Mouse (Mus musculus) embryonic facial prominence, embryonic 12.5 days (tissue): ENCODE measurements around the gene Map3k7cl. TPM values are rescaled to one million over a fixed set of nuclear protein-coding genes. Genes with fewer than 3 reads are reported as not detected.

Experiments used
- ATAC-seq: fragments of 200-750 bp; cut with Nextera tagmentation; 2 replicates; pipeline ENCODE4 v1.8.0; 2017; ENCODE audit not compliant: insufficient number of reproducible peaks, insufficient read depth, low FRiP score, low TSS enrichment
- H3K27ac ChIP-seq: fragments of 300-500 bp; sonication (generic); 2 replicates; pipeline ENCODE4 v1.5.1; 2016; ENCODE audit warnings: mild to moderate bottlenecking
- H3K27me3 ChIP-seq: fragments of 300-500 bp; sonication (generic); 2 replicates; pipeline ENCODE4 v1.6.1; 2016; ENCODE audit warnings: mild to moderate bottlenecking, moderate library complexity
- H3K36me3 ChIP-seq: fragments of 300-500 bp; sonication (generic); 2 replicates; pipeline ENCODE4 v1.6.1; 2016; ENCODE audit warnings: mild to moderate bottlenecking
- H3K4me1 ChIP-seq: fragments of 300-500 bp; sonication (generic); 2 replicates; pipeline ENCODE4 v1.6.1; 2016
- H3K4me2 ChIP-seq: fragments of 300-500 bp; sonication (generic); replicated peaks from 2 replicates; pipeline ENCODE4 v1.6.1; 2016; ENCODE audit warnings: mild to moderate bottlenecking, moderate library complexity
- H3K4me3 ChIP-seq: fragments of 300-500 bp; sonication (generic); 2 replicates; pipeline ENCODE4 v1.5.1; 2016; ENCODE audit warnings: mild to moderate bottlenecking
- H3K9ac ChIP-seq: fragments of 300-500 bp; sonication (generic); 2 replicates; pipeline ENCODE4 v1.6.1; 2016; ENCODE audit warnings: mild to moderate bottlenecking, moderate library complexity
- H3K9me3 ChIP-seq: fragments of 300-500 bp; sonication (generic); 2 replicates; pipeline ENCODE4 v1.6.1; 2016; ENCODE audit warnings: mild to moderate bottlenecking, moderate library complexity
- WGBS: fragments of 180-500 bp; shearing (Covaris S2); methylation state at CpG from one replicate; pipeline ENCODE4 v1.1.7; 2016; 5-methylcytosine and 5-hydroxymethylcytosine counted together
- polyA plus RNA-seq: library from polyadenylated mRNA; unstranded; fragments of >200 nt; fragmentation: Nextera tagmentation; extraction: Ambion mirVana; gene quantifications from 2 replicates; pipeline ENCODE4 v1.2.1, GENCODE M21; 2016

The Map3k7cl gene
- polyA plus RNA-seq, 1 experiment from 2014 or later = not detected

DNA sequence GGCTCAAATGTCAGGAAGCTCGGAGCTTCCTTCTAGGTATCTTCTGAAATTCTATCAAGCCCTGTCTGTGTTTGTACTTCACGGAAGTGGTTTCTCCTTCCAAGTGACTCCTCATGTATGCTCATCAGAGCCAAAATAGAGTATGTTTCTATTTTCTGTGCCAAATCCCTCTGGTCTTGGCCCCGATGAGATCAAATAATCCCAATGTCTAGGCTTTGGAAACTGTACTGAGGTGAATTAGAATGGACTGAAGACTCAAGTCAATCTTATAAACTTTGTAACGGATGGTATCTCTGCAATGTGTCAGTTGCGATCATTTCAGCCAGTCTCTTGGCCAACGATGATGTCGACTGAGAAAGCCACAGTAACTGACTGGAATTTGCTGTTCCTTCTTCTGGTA lies 15.1 kb downstream of the Map3k7cl start:
- Histone ChIP-seq H3K4me1 (no peaks in the 10 kb centered on the region; the same call in 1 of the 2 replicates), H3K9me3 (no peaks in the 10 kb centered on the region), H3K9ac (no peak overlapping the region), H3K4me3 (no peak overlapping the region), H3K27me3 (no peaks in the 10 kb centered on the region), H3K4me2 (peak overlapping the region; percentile 29), H3K27ac (no peak overlapping the region), H3K36me3 (no peaks in the 10 kb centered on the region)
- WGBS = 62% methylated on average over 7 of the region's 7 CpGs
- ATAC-seq = no peak

DNA sequence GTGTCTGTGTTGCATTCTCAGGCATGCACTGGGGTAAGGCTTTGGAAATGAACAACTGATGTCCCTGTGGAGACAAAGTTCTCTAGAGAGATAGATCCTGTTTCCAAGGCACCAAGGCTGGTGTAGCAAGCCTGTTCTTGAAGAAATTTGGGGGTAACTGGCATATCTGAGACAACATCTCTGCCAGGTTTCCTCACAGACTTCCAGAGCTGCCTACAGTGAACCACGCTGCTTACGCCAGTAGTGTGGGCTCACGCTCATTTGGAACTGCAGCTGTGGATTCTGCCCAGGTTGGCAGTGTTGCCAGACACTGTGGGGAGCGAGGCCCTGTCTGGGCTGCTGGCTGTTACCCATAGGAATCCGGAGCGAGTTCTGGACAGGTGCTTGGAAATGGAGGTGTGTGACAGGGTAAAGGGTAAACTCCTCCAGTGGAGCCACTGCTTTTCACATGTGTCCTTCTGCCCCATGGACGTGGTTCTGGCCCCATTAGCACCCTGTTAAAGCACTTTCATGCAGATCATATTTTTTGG lies 16.5 kb downstream of the Map3k7cl start:
- H3K4me1 ChIP-seq = no peaks in the 10 kb centered on the region; the same call in 1 of the 2 replicates
- 85% methylated on average over 7 of the region's 7 CpGs for WGBS
- no peak for ATAC-seq
- H3K27ac ChIP-seq = no peak overlapping the region
- no peaks in the 10 kb centered on the region for H3K36me3 ChIP-seq
- H3K4me2 ChIP-seq = no peak overlapping the region
- no peaks in the 10 kb centered on the region for H3K9me3 ChIP-seq
- no peaks in the 10 kb centered on the region for H3K27me3 ChIP-seq
- no peak overlapping the region for H3K4me3 ChIP-seq
- H3K9ac ChIP-seq = no peak overlapping the region

DNA sequence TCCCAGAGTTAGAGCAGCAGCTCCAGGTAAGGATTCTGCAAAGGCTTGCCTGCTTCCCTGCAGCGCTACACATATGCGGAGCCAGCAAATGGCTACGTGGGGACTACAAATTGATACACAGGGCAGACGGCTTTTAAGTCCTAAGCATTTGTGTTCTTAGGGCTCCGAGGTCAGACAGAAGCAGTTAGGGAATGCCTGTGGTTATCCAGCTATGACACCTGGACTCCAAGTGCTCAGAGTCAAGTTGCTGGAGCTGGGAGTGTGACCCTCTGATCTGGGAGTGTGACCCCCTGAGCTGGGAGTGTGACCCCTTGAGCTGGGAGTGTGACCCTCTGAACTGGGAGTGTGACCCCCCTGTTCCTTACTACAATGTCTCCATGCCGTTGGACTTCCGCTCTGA lies 17.2 kb downstream of the Map3k7cl start:
- no peak overlapping the region for H3K4me2 ChIP-seq
- H3K4me1 ChIP-seq = no peaks in the 10 kb centered on the region; the same call in 1 of the 2 replicates
- H3K9me3 ChIP-seq = no peaks in the 10 kb centered on the region
- no peak overlapping the region for H3K4me3 ChIP-seq
- WGBS = 56% methylated on average over 7 of the region's 7 CpGs
- no peak for ATAC-seq
- H3K9ac ChIP-seq = no peak overlapping the region
- H3K27ac ChIP-seq = no peak overlapping the region
- H3K27me3 ChIP-seq = no peaks in the 10 kb centered on the region
- no peaks in the 10 kb centered on the region for H3K36me3 ChIP-seq

DNA sequence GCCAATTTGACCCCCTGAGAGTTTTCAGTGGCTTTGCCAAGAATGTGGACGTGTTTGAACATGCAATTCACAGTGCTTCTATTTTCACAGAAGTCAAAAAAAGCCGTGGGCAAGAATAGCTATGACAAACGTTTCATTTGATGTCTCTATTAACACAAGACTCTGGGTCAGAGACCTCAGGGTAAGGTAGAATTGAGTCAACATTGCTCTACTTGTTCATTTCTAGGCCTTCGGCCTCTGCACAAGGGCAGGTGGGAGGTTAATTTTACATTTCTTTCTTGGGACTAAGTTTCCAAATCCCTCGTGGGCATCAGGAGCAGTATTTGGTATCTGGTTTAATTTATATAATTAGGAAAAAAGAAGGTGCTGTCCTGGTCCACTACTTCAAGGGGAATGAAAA lies 20.3 kb downstream of the Map3k7cl start:
- 53% methylated on average over 5 of the region's 5 CpGs for whole genome bisulfite sequencing

DNA sequence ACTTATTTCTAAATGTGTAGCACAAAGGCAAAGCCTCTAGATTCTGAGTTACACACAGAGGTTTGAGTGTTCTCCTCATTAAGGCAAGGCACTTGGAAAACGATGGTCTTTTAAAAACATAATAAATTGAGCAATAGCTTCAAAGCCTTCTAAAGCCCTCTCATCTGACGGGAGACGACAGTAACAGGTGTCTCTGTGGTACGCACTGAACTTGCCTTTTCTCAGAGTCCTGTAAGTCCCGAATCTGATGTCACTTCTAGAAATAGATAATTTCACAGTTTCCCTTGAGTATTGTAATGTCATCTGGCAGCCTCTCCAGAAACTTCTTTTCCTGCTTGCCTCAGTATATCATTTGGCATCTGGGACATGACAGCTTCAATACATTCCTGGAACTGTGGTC lies 21.0 kb downstream of the Map3k7cl start:
- no peak overlapping the region for H3K27ac ChIP-seq
- no peak overlapping the region for H3K9ac ChIP-seq
- no peaks in the 10 kb centered on the region for H3K36me3 ChIP-seq
- no peak overlapping the region for H3K4me3 ChIP-seq
- ATAC-seq = no peak
- no peaks in the 10 kb centered on the region for H3K9me3 ChIP-seq
- H3K4me1 ChIP-seq = 0 out of 2 replicates have a peak, but pooled peaks cover 3% of the 10 kb centered on the region
- 75% methylated on average over 5 of the region's 5 CpGs for WGBS
- H3K4me2 ChIP-seq = no peak overlapping the region
- no peaks in the 10 kb centered on the region for H3K27me3 ChIP-seq

More for the DNA sequence above, 20.3 kb downstream of the Map3k7cl start:
- Histone ChIP-seq H3K27me3 (no peaks in the 10 kb centered on the region), H3K9me3 (no peaks in the 10 kb centered on the region), H3K4me1 (0 out of 2 replicates have a peak, but pooled peaks cover 3% of the 10 kb centered on the region), H3K36me3 (no peaks in the 10 kb centered on the region), H3K27ac (no peak overlapping the region), H3K4me2 (no peak overlapping the region), H3K4me3 (no peak overlapping the region), H3K9ac (no peak overlapping the region)
- ATAC-seq = no peak

DNA sequence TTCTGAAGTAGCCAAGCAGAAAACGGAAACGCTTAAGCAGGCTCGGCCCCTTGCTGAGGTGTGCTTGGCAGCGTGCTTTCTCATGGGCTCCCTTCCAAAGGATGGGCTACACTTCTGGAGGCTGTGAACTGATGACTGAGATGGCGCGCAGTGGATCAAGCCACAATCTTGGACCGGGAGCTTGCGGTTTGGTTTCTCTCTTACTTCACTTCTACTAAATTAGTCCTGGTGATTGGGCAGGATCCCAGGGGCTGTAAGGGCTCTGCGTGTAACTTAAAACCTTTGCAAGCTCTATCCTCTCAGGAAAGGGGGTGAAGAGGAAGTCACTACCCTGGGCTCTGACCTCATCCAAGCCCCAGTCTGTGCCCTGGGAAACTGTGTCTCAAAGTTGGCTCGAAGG lies 22.5 kb downstream of the Map3k7cl start:
- Histone ChIP-seq H3K36me3 (no peaks in the 10 kb centered on the region), H3K27ac (no peak overlapping the region), H3K4me3 (no peak overlapping the region), H3K9me3 (no peaks in the 10 kb centered on the region), H3K4me2 (no peak overlapping the region), H3K27me3 (no peaks in the 10 kb centered on the region), H3K9ac (no peak overlapping the region), H3K4me1 (0 out of 2 replicates have a peak, but pooled peaks cover 3% of the 10 kb centered on the region)
- WGBS = 72% methylated on average over 10 of the region's 10 CpGs
- 0 out of 2 replicates have a peak, but pooled peaks have one; percentile 10 for ATAC-seq

DNA sequence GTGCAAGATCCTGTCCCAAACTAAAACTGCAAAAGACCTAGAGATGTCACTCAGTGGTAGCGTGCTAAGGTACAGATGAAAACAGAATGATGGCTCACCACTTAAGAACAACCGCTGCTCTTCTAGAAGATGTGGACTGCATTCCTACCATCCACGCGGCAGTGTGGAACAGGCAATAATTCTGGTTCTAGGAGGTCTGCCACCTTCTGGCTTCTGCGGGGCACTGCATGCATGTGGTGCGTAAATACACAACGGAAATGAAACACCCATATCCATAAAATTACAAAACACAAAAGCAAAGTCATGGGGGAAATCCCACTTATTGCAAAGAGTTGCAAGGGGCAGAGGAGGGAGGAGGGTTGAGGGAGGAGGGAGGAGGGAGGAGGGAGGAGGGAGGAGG lies 25.8 kb downstream of the Map3k7cl start:
- no peak overlapping the region for H3K4me2 ChIP-seq
- 0 out of 2 replicates have a peak, but pooled peaks cover 3% of the 10 kb centered on the region for H3K4me1 ChIP-seq
- no peaks in the 10 kb centered on the region for H3K27me3 ChIP-seq
- no peaks in the 10 kb centered on the region for H3K36me3 ChIP-seq
- H3K9me3 ChIP-seq = no peaks in the 10 kb centered on the region
- no peak overlapping the region for H3K9ac ChIP-seq
- 86% methylated on average over 7 of the region's 7 CpGs for WGBS
- ATAC-seq = no peak
- H3K4me3 ChIP-seq = no peak overlapping the region
- no peak overlapping the region for H3K27ac ChIP-seq

DNA sequence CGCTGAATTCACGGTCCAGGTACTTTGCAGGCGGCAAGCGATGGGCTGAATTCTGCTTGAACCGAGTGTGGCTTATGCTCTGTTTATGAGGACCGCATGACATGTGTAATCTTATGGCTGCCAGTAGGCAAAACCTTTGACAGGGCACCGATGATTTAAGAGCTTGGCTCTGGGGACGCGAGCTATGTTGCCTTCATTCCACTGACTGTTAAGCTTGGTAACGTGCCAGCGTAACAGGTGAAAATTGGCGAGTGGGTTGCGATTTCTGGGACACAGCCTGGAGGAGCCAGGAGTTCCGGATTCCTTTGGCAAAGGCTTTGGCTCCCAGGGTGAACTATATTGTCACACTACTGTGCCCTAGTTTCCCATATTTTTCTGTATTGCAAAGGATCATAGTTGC lies 26.3 kb downstream of the Map3k7cl start:
- WGBS = 88% methylated on average over 14 of the region's 14 CpGs
- no peak overlapping the region for H3K27ac ChIP-seq
- no peak for ATAC-seq
- no peak overlapping the region for H3K4me2 ChIP-seq
- no peaks in the 10 kb centered on the region for H3K27me3 ChIP-seq
- H3K4me3 ChIP-seq = no peak overlapping the region
- H3K9ac ChIP-seq = no peak overlapping the region
- H3K4me1 ChIP-seq = 0 out of 2 replicates have a peak, but pooled peaks cover 3% of the 10 kb centered on the region
- no peaks in the 10 kb centered on the region for H3K36me3 ChIP-seq
- H3K9me3 ChIP-seq = no peaks in the 10 kb centered on the region

DNA sequence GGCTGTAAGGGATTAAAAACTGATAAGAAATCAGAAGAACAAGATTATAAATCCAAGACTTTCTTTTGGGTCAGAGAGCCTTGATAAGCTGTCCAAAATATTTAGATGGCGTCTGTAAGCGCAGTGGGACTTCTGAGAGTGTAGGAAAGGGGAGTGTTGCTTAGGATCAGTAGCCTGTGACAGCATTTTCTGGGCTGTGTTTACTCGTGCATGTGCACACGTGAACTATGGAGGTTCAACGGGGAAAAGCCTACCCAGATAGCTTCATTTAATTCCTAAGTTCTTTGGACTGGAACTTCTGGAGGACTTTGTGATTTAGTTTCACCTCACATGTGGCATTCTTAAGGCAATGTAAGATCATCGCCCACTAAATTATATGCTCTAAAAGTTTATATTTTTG lies 29.6 kb downstream of the Map3k7cl start:
- Histone ChIP-seq H3K27me3 (no peaks in the 10 kb centered on the region), H3K4me1 (no peaks in the 10 kb centered on the region), H3K4me3 (no peak overlapping the region), H3K9ac (no peak overlapping the region), H3K9me3 (no peaks in the 10 kb centered on the region), H3K27ac (no peak overlapping the region), H3K4me2 (no peak overlapping the region), H3K36me3 (no peaks in the 10 kb centered on the region)
- ATAC-seq = no peak
- 90% methylated on average over 6 of the region's 6 CpGs for WGBS

DNA sequence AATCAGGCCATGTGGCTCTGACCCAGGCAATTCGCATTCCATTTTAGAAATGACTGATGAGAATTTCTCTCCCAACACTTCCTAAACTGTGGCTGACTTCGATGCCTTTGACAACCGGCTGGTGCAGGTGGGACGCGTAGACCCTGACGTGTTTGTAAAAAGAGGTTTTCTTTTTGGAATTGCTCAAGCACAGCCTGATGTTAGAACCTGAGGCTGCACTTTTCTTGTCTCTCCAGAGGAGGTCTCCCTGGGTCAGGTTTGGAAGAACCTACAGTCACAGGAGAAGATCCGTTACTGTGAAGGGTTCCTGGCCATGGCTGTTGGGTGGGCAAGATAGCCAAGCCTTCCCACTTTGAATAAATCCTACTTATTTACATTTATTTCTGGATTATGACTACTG lies 31.5 kb downstream of the Map3k7cl start:
- no peak overlapping the region for H3K27ac ChIP-seq
- no peaks in the 10 kb centered on the region for H3K27me3 ChIP-seq
- H3K4me3 ChIP-seq = no peak overlapping the region
- H3K9ac ChIP-seq = no peak overlapping the region
- no peak overlapping the region for H3K4me2 ChIP-seq
- no peaks in the 10 kb centered on the region for H3K9me3 ChIP-seq
- no peak for ATAC-seq
- WGBS = 75% methylated on average over 7 of the region's 7 CpGs
- no peaks in the 10 kb centered on the region for H3K36me3 ChIP-seq
- no peaks in the 10 kb centered on the region for H3K4me1 ChIP-seq

DNA sequence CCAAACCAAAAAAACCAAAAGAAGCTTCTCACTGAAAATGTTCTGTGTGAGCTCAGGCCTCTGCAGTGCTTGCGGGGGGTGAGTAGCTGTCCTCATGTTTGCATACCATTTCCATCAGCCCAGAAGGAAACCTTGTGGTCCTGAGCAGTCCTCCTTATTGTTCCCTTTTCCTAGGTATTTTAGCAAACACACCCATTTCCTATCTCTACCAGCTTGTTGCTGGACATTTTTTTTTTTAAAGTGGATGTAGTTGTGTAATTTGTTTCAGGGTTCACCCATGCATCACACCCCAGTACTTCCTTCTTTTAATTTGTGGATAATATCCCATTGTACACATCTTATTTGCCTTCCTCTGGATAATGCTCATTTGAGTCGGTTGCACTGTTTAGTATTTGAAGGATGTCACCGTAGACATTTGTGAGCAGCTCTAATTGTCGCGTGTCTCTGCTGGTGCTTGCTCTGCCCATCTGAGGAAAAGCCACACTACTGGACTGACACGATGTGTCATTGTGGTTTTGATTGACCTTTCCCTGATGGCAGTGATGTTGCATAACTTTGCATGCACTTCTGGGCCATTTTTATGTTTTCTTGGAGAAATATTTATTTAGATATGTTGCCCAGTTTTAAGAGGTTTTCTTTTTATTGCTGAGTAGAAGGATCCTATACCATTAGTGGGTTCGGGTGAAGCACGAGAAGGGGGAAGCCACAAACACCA lies 32.6 kb downstream of the Map3k7cl start:
- 91% methylated on average over 8 of the region's 8 CpGs for WGBS
- no peaks in the 10 kb centered on the region for H3K9me3 ChIP-seq
- no peaks in the 10 kb centered on the region for H3K4me1 ChIP-seq
- no peaks in the 10 kb centered on the region for H3K36me3 ChIP-seq
- no peak overlapping the region for H3K4me3 ChIP-seq
- ATAC-seq = no peak
- H3K27me3 ChIP-seq = no peaks in the 10 kb centered on the region
- no peak overlapping the region for H3K27ac ChIP-seq
- no peak overlapping the region for H3K9ac ChIP-seq
- no peak overlapping the region for H3K4me2 ChIP-seq

DNA sequence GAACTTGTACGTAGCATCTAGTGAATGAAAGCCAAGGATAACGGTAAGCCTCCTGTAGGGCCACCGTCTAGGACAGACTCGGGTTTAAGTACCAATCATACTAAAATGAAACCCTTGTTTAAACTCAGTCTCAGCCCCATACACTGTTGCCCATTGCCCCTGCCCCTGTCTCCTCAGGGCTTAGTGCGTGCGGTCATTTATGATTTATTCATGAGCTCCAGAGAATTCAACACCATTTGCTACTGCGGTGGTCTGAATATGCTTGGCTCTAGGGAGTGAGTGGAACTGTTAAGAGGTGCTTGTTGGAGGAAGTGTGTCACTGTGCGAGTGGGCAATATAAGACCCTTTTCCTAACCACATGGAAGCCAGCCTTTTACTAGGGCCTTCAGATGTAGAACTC lies 34.7 kb downstream of the Map3k7cl start:
- no peak overlapping the region for H3K27ac ChIP-seq
- H3K9me3 ChIP-seq = no peaks in the 10 kb centered on the region
- no peaks in the 10 kb centered on the region for H3K27me3 ChIP-seq
- 86% methylated on average over 8 of the region's 8 CpGs for WGBS
- H3K4me2 ChIP-seq = no peak overlapping the region
- H3K4me3 ChIP-seq = no peak overlapping the region
- no peak for ATAC-seq
- no peaks in the 10 kb centered on the region for H3K36me3 ChIP-seq
- no peak overlapping the region for H3K9ac ChIP-seq
- H3K4me1 ChIP-seq = no peaks in the 10 kb centered on the region
